8 mouse cellular contexts compared by ENCODE assay signal in genomic region chr6:142571055-142571618, GRCm38 (mm10). TPM values are rescaled to one million over a fixed set of nuclear protein-coding genes. Genes with fewer than 3 reads are reported as not detected.
DNase-seq lines count a peak whose midpoint lies in the region; ATAC-seq lines count a peak whose summit lies in the region.

Kcnj8 (minus strand) TSS chr6:142571614.

- no peaks in the 10 kb centered on the region for H3K9me3 ChIP-seq in embryonic facial prominence, embryonic 10.5 days
- H3K9me3 ChIP-seq in liver, embryonic 16.5 days (replicated peaks; ENCODE audit: control insufficient read depth, low read length): no peaks in the 10 kb centered on the region
- H3K9me3 ChIP-seq in neural tube, embryonic 11.5 days (ENCODE audit: control insufficient read depth, low read length): no peaks in the 10 kb centered on the region

- DNase-seq in cerebellum, adult 11-12 months: peak; percentile 4
- DNase-seq in cerebellum, adult 9-10 months: no peak
- peak; percentile 84 for DNase-seq in embryonic facial prominence, embryonic 10.5 days (ENCODE audit: low spot score)
- DNase-seq in heart, adult 9 months (ENCODE audit: low spot score in 2 of 2): peak; percentile 81 to 86
- DNase-seq in kidney, adult 8-10 months: peak; percentile 45 to 51
- peak; percentile 71 for DNase-seq in neural tube, embryonic 11.5 days (ENCODE audit: low spot score)
- DNase-seq in testis, postnatal 14 days (ENCODE audit: low spot score): peak; percentile 58

- WGBS in embryonic facial prominence, embryonic 10.5 days: under 1% methylated on average over 34 of the region's 34 CpGs
- WGBS in liver, embryonic 16.5 days (ENCODE audit: insufficient replicate concordance): under 1% methylated on average over 33 of the region's 34 CpGs
- under 1% methylated on average over 34 of the region's 34 CpGs for WGBS in neural tube, embryonic 11.5 days

- peaks cover 75% of the 10 kb centered on the region for H3K27me3 ChIP-seq in embryonic facial prominence, embryonic 10.5 days (replicated peaks; ENCODE audit: low read depth, poor library complexity, severe bottlenecking)
- H3K27me3 ChIP-seq in liver, embryonic 16.5 days (ENCODE audit: control insufficient read depth, insufficient read depth, low read depth, low read length): peaks cover 31% of the 10 kb centered on the region
- H3K27me3 ChIP-seq in neural tube, embryonic 11.5 days (ENCODE audit: control insufficient read depth, insufficient read depth, low read length): peaks cover 31% of the 10 kb centered on the region

- peak; percentile 62 for ATAC-seq in liver, embryonic 16.5 days (ENCODE audit: low read depth)
- ATAC-seq in neural tube, embryonic 11.5 days (ENCODE audit: insufficient read depth, low FRiP score, low TSS enrichment): peak; percentile 92

- peak within 1 kb of the TSS; percentile 63 for H3K4me3 ChIP-seq in embryonic facial prominence, embryonic 10.5 days
- H3K4me3 ChIP-seq in liver, embryonic 16.5 days (ENCODE audit: low read depth, low read length): peak within 1 kb of the TSS; percentile 54
- peak within 1 kb of the TSS; percentile 43 for H3K4me3 ChIP-seq in neural tube, embryonic 11.5 days (ENCODE audit: low read depth, low read length)

- H3K4me1 ChIP-seq in embryonic facial prominence, embryonic 10.5 days: peaks cover 26% of the 10 kb centered on the region
- H3K4me1 ChIP-seq in liver, embryonic 16.5 days (ENCODE audit: control insufficient read depth, low read depth, low read length): no peaks in the 10 kb centered on the region; the same call in 1 of the 2 replicates
- peaks cover 3% of the 10 kb centered on the region; the same call in 1 of the 2 replicates for H3K4me1 ChIP-seq in neural tube, embryonic 11.5 days (ENCODE audit: control insufficient read depth, insufficient read depth, low read length)

- H3K36me3 ChIP-seq in embryonic facial prominence, embryonic 10.5 days (replicated peaks): no peaks in the 10 kb centered on the region
- H3K36me3 ChIP-seq in liver, embryonic 16.5 days (ENCODE audit: control insufficient read depth, insufficient read depth): no peaks in the 10 kb centered on the region
- H3K36me3 ChIP-seq in neural tube, embryonic 11.5 days (ENCODE audit: control insufficient read depth, insufficient read depth, low read length): no peaks in the 10 kb centered on the region

- peak within 1 kb of the TSS; percentile 57 for H3K4me2 ChIP-seq in liver, embryonic 16.5 days (ENCODE audit: low read depth, low read length)
- H3K4me2 ChIP-seq in neural tube, embryonic 11.5 days (ENCODE audit: low read depth): peak within 1 kb of the TSS; percentile 94

- peak within 1 kb of the TSS; percentile 48; the same call in 1 of the 2 replicates for H3K27ac ChIP-seq in embryonic facial prominence, embryonic 10.5 days (replicated peaks)
- H3K27ac ChIP-seq in liver, embryonic 16.5 days (ENCODE audit: low read length): no peak within 1 kb of the TSS
- no peak within 1 kb of the TSS for H3K27ac ChIP-seq in neural tube, embryonic 11.5 days (ENCODE audit: low read depth, low read length)

- no peak within 1 kb of the TSS for H3K9ac ChIP-seq in liver, embryonic 16.5 days (ENCODE audit: low read depth, low read length)
- peak within 1 kb of the TSS; percentile 39; the same call in 1 of the 2 replicates for H3K9ac ChIP-seq in neural tube, embryonic 11.5 days (ENCODE audit: low read length)

RNA-seq across cellular contexts. Expression of gene Kcnj8, which starts in this region (rescaled TPM):
- 0.59 and 1.00 TPM in 2 replicates for polyA plus RNA-seq in embryonic facial prominence, embryonic 10.5 days (2016; fragmentation: Nextera tagmentation; extraction: Ambion mirVana)
- 2.0 and 2.1 TPM in 2 replicates for polyA plus RNA-seq in liver, embryonic 16.5 days (2015; fragmentation: Nextera tagmentation; extraction: Ambion mirVana)
- polyA plus RNA-seq in neural tube, embryonic 11.5 days (2014; fragmentation: Nextera tagmentation; extraction: Ambion mirVana): 3.4 and 3.6 TPM in 2 replicates

Comparison
In these comparisons a context has a peak if more than half of its experiments do, and no peak if none do; other contexts are left out.
1. Peak in DNase-seq, H3K4me3 ChIP-seq and H3K27ac ChIP-seq in embryonic facial prominence, embryonic 10.5 days; RNA of the gene not detected or under 1 TPM.